Mouse (Mus musculus) liver, embryonic 16.5 days (tissue): ENCODE data around the gene Myo5c. TPM values are rescaled to one million over a fixed set of nuclear protein-coding genes. Genes with fewer than 3 reads are reported as not detected.

Experiments used
- ATAC-seq: fragments of 200-750 bp; cut with Nextera tagmentation; 2 replicates; pipeline ENCODE4 v1.8.0; 2017; ENCODE audit warnings: low read depth, mild to moderate bottlenecking, moderate number of reproducible peaks, moderate library complexity
- H3K27ac ChIP-seq: fragments of 300-500 bp; sonication (generic); 2 replicates; pipeline ENCODE4 v1.5.1; 2014; ENCODE audit warnings: mild to moderate bottlenecking, low read length
- H3K27me3 ChIP-seq: fragments of 300-500 bp; sonication (generic); 2 replicates; pipeline ENCODE4 v1.6.1; 2014; ENCODE audit warnings: low read depth, low read length, mixed read lengths; ENCODE audit not compliant: control insufficient read depth, insufficient read depth
- H3K36me3 ChIP-seq: fragments of 300-500 bp; sonication (generic); 2 replicates; pipeline ENCODE4 v1.6.1; 2014; ENCODE audit warnings: mild to moderate bottlenecking; ENCODE audit not compliant: control insufficient read depth, insufficient read depth
- H3K4me1 ChIP-seq: fragments of 300-500 bp; sonication (generic); 2 replicates; pipeline ENCODE4 v1.6.1; 2014; ENCODE audit warnings: low read depth, low read length, mixed read lengths; ENCODE audit not compliant: control insufficient read depth
- H3K4me2 ChIP-seq: fragments of 300-500 bp; sonication (generic); 2 replicates; pipeline ENCODE4 v1.6.1; 2014; ENCODE audit warnings: low read depth, low read length, mixed read lengths
- H3K4me3 ChIP-seq: fragments of 300-500 bp; sonication (generic); 2 replicates; pipeline ENCODE4 v1.5.1; 2014; ENCODE audit warnings: low read depth, mild to moderate bottlenecking, low read length
- H3K9ac ChIP-seq: fragments of 300-500 bp; sonication (generic); 2 replicates; pipeline ENCODE4 v1.6.1; 2014; ENCODE audit warnings: low read depth, low read length
- H3K9me3 ChIP-seq: fragments of 300-500 bp; sonication (generic); replicated peaks from 2 replicates; pipeline ENCODE4 v1.6.1; 2016; ENCODE audit warnings: low read length; ENCODE audit not compliant: control insufficient read depth
- WGBS: fragments of 180-500 bp; shearing (Covaris S2); extraction: QIAGEN DNeasy Blood & Tissue Kit; methylation state at CpG from one replicate; pipeline ENCODE4 v1.1.7; 2014; ENCODE audit not compliant: insufficient replicate concordance; 5-methylcytosine and 5-hydroxymethylcytosine counted together
- polyA plus RNA-seq: library from polyadenylated mRNA; unstranded; fragments of >200 nt; fragmentation: Nextera tagmentation; extraction: Ambion mirVana; gene quantifications from 2 replicates; pipeline ENCODE4 v1.2.1, GENCODE M21; 2015

Myo5c gene
- polyA plus RNA-seq, 1 experiment from 2014 or later, result 1.1 TPM

DNA sequence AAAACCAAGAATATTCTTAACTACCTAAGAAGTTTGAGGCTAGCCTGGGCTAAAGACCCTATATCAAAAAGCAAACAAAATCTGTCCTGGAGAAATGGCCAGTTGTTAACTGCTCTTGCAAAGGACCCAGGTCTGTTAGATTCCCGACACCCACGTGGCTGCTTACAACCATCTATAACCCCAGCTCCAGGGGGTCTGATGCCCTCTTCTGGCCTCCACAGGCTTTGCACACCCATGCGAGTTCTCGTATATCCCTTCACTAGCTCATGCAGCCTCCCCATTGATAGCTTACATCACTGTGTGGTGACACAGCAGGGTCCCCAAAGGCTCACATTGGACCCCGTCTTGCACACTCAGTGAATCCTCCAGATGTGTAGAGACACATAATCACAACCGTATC, 53.5 kb downstream of the Myo5c start:
- Histone ChIP-seq H3K36me3 (no peaks in the 10 kb centered on the region), H3K9ac (no peak overlapping the region), H3K4me2 (no peak overlapping the region), H3K9me3 (no peaks in the 10 kb centered on the region), H3K4me1 (no peaks in the 10 kb centered on the region), H3K27ac (no peak overlapping the region), H3K27me3 (no peaks in the 10 kb centered on the region), H3K4me3 (no peak overlapping the region)
- WGBS, result 54% methylated on average over 6 of the region's 6 CpGs
- no peak for ATAC-seq

DNA sequence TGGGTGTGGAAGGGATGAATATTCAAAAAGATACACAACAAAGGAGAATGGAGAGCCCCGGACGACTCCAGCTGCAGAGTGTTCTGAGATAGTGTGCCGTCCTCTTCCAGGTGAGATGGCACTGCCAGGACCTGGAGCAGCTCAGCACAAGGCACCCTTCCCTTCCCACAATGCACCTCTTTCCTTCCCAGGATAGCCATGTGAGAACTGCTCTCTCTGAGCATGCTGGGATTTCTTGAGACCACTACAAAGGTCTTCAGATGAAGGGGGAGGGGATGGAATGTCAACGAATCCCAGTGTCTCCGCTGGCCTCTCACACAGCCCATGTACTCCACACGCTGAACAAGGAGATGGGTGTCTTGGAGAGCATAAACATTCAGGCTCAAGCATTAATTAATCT, 55.8 kb downstream of the Myo5c start:
- Histone ChIP-seq H3K4me2 (no peak overlapping the region), H3K4me1 (no peaks in the 10 kb centered on the region), H3K36me3 (no peaks in the 10 kb centered on the region), H3K27me3 (no peaks in the 10 kb centered on the region), H3K4me3 (no peak overlapping the region), H3K9ac (no peak overlapping the region), H3K9me3 (no peaks in the 10 kb centered on the region), H3K27ac (no peak overlapping the region)
- 70% methylated on average over 6 of the region's 6 CpGs for WGBS
- no peak for ATAC-seq

DNA sequence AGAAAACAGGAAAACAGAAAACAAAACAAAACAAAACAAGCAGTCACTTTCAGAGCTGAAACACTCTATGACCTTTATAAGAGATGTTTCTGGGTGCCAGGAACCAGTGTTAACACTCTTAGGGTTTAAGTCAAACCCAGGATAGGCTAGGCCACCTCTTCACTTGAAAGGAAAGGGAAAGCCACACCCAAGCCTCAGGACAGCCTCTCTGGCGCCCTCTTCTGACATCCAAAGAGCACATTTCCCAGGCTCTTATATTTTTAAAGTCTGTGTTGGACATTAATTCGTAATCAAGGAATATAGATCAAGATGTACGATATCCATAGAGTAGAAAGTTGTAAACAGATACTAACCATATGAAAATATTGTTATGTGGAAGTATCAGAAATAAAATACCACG, 57.7 kb downstream of the Myo5c start:
- Histone ChIP-seq H3K27ac (no peak overlapping the region), H3K9ac (no peak overlapping the region), H3K4me3 (no peak overlapping the region), H3K4me1 (no peaks in the 10 kb centered on the region), H3K9me3 (no peaks in the 10 kb centered on the region), H3K36me3 (no peaks in the 10 kb centered on the region), H3K27me3 (no peaks in the 10 kb centered on the region), H3K4me2 (no peak overlapping the region)
- WGBS, result 30% methylated on average over 4 of the region's 4 CpGs
- no peak for ATAC-seq

DNA sequence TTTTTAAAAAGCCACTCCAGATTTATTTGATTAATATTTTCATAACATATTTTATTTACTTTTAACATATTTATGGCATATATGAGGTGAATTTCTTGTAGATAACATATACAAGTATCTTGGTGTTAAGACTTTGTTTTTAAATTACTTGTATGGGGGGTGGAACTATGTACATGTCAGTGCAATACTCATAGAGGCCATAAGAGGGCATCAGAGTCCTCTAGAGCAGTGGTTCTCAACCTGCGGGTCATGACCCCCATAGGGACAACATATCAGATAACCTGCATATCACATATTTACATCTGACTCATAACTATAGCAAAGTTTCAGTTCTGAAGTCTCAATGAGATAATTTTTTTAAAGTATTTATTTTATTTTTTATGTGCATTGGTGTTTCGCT, 67.5 kb downstream of the Myo5c start:
- Histone ChIP-seq H3K9me3 (no peaks in the 10 kb centered on the region), H3K4me2 (no peak overlapping the region), H3K4me3 (no peak overlapping the region), H3K36me3 (no peaks in the 10 kb centered on the region), H3K27me3 (no peaks in the 10 kb centered on the region), H3K9ac (no peak overlapping the region), H3K27ac (no peak overlapping the region), H3K4me1 (no peaks in the 10 kb centered on the region)
- no peak for ATAC-seq
- WGBS, result 64% methylated on average over 2 of the region's 2 CpGs

DNA sequence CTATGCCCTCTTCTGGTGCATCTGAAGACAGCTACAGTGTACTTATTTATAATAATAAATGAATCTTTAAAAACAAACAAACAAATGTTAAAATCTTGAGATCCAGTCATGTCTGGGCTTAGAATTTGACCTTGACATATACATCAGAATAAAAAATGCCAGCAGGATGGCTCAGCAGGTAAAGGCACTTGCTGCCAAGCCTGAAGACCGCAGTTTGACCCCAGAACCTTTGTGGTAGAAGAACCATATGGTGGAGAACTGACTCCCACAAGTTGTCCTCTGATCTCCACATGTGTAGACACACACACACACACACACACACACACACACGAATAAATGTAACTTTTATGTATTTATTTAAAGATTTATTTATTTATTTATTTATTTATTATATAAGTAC, 71.2 kb downstream of the Myo5c start:
- Histone ChIP-seq H3K9ac (no peak overlapping the region), H3K4me3 (no peak overlapping the region), H3K4me2 (no peak overlapping the region), H3K27me3 (no peaks in the 10 kb centered on the region), H3K4me1 (no peaks in the 10 kb centered on the region), H3K9me3 (no peaks in the 10 kb centered on the region), H3K27ac (no peak overlapping the region), H3K36me3 (no peaks in the 10 kb centered on the region)
- no peak for ATAC-seq
- WGBS, result 54% methylated on average over 2 of the region's 2 CpGs

DNA sequence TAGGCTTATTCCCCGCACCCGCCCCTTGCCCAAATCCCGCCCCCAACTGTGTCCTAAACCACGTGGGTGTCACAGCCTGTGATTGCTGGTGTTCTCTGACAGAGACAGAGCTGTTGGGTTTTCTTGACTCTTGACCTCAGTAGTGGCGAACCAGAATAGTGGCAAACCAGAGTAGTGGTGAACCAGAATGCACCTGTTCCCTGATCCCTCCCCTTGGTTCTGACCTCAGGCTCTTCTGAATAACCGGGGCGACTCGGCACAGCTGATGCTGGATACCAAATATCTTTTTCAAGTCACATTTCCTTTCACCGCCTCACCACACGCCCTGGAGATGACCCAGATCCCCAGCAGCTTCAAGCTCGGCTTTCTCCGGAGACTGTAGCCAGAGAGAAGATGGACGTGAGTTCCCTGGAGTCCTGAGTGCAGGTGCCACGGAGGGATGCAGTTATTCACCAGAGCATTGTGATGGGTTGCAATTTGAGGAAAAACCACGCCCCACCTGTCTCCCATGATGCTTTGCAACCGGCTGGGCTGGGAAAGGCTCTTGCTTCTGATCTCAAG, 72.0 kb downstream of the Myo5c start:
- 29% methylated on average over 16 of the region's 16 CpGs for WGBS
- no peaks in the 10 kb centered on the region for H3K27me3 ChIP-seq
- 0 out of 2 replicates have a peak overlapping the region, but pooled peaks have one; percentile 9 for H3K4me2 ChIP-seq
- ATAC-seq, result no peak
- no peaks in the 10 kb centered on the region for H3K4me1 ChIP-seq
- H3K4me3 ChIP-seq, result no peak overlapping the region
- H3K36me3 ChIP-seq, result no peaks in the 10 kb centered on the region
- H3K9me3 ChIP-seq, result no peaks in the 10 kb centered on the region
- no peak overlapping the region for H3K9ac ChIP-seq
- no peak overlapping the region for H3K27ac ChIP-seq

DNA sequence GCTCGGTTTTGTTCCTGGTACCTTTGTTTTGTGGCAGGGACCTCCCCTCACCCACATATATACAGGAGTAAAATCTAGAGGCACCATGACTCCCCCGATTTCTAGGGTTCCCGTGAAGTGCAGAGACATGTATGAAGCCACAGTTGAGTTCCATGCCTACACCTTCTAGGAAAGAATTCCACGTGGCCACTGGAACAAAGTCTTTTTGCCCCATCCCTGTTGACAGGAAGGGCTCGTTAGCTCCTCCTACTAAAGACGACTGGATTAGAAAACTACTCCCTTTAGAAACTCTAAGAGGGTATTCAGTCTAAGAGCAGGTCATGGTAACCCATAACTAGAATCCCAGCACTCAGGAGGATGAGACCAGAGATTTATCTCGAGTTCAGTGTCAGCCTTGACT, 72.5 kb downstream of the Myo5c start:
- Histone ChIP-seq H3K36me3 (no peaks in the 10 kb centered on the region), H3K4me3 (no peak overlapping the region), H3K9ac (no peak overlapping the region), H3K9me3 (no peaks in the 10 kb centered on the region), H3K27ac (no peak overlapping the region), H3K27me3 (no peaks in the 10 kb centered on the region), H3K4me2 (0 out of 2 replicates have a peak overlapping the region, but pooled peaks have one; percentile 9), H3K4me1 (no peaks in the 10 kb centered on the region)
- WGBS, result 24% methylated on average over 7 of the region's 7 CpGs
- no peak for ATAC-seq

DNA sequence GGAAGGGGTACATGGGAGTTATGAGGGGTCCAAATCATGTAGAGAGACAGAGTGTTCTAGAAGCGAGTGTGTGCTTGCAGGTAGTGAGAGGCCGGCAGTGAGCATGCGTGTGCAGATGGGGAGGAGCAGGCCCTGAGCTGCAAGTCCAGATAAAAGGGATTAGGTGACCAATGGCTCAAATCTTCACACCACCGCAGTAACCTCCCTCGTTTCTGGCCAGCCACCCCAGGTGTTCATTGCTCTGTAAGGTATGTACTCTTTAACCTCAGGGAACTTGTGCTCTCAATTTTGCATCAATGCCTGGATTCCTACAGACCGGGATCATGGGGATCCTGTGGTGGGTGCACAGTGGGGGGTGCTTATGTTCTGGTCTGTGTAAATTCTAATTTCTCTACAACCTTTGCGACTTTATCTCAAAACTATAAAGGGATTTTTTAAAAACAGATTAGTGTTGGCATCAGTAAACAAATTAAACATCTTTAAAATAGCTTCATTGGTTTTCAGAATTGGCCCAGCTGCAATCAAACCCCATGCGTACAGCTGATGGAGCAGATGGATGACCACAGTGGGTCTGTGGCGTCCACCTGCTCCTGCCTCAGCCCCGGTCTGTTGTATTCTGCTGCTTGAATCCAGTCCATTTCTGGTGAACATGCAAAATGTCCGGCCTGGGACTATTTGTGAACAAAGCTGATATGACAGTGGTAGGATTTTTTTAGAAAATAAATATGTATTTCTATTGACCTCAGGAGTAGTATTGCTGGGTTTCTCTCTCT, 74.5 kb downstream of the Myo5c start, which contains the start of gene Gnb5:
Gene Gnb5 (plus strand): TSS at position 163 of the 773 bp plus-strand sequence.
- H3K4me3 ChIP-seq, result no peak within 1 kb of the TSS
- H3K27me3 ChIP-seq, result no peaks in the 10 kb centered on the region
- H3K9me3 ChIP-seq, result no peaks in the 10 kb centered on the region
- H3K36me3 ChIP-seq, result no peaks in the 10 kb centered on the region
- no peak within 1 kb of the TSS for H3K27ac ChIP-seq
- no peaks in the 10 kb centered on the region for H3K4me1 ChIP-seq
- H3K4me2 ChIP-seq, result no peak within 1 kb of the TSS
- no peak for ATAC-seq
- no peak within 1 kb of the TSS for H3K9ac ChIP-seq
- WGBS, result 62% methylated on average over 11 of the region's 11 CpGs

DNA sequence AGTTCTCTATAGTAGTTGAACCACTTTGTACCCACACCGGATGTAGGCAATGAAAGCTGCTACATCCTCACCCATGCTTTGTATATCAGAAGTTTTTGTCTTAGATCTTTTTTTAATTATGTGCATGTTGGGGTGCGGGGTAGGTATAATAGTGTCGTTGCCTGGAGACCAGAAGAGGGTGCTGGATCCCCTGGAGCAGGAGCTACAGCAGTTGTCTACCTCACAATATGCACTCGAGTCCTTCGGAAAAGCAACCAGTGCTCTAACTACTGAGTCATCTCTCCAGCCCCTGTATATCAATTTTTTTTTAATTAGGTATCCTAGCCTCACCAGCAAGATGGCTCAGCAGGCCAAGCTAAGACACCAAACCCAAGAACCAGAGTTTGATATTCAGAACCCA, 75.2 kb downstream of the Myo5c start:
- ATAC-seq, result no peak
- H3K27ac ChIP-seq, result no peak overlapping the region
- H3K9me3 ChIP-seq, result no peaks in the 10 kb centered on the region
- H3K27me3 ChIP-seq, result no peaks in the 10 kb centered on the region
- H3K36me3 ChIP-seq, result no peaks in the 10 kb centered on the region
- H3K4me2 ChIP-seq, result no peak overlapping the region
- H3K4me3 ChIP-seq, result no peak overlapping the region
- no peak overlapping the region for H3K9ac ChIP-seq
- H3K4me1 ChIP-seq, result no peaks in the 10 kb centered on the region
- WGBS, result 66% methylated on average over 5 of the region's 5 CpGs
